Mouse (Mus musculus) c-Kit-negative CD71-positive TER-119-positive erythroid progenitor cells, embryonic 14.5 days (primary cell): ENCODE results near the gene Rnf44.

Experiments
- DNase-seq: peaks from one replicate; pipeline ENCODE4 v3.0.0-alpha.2; 2013; ENCODE audit warnings: low read depth, low spot score

Rnf44 gene

GRCm38 (mm10) chr13:54693558-54694347, at the start of gene Rnf44:
Rnf44 (minus strand) TSS chr13:54693907.
- peak; percentile 96 for DNase-seq

- no peak for DNase-seq
These were observed 44.5 kb upstream of the Rnf44 start for GRCm38 (mm10) chr13:54738213-54738601.

GRCm38 (mm10) chr13:54737488-54738212, 43.9 kb upstream of the Rnf44 start:
- no peak for DNase-seq

GRCm38 (mm10) chr13:54736931-54737330, 43.2 kb upstream of the Rnf44 start:
- DNase-seq = no peak

GRCm38 (mm10) chr13:54726131-54726530, 32.4 kb upstream of the Rnf44 start:
- no peak for DNase-seq

- DNase-seq = no peak
These were observed 29.4 kb upstream of the Rnf44 start for GRCm38 (mm10) chr13:54723143-54723542.

GRCm38 (mm10) chr13:54716916-54717315, 23.2 kb upstream of the Rnf44 start:
- DNase-seq = peak; percentile 15

- no peak for DNase-seq
These were observed 21.3 kb upstream of the Rnf44 start for GRCm38 (mm10) chr13:54714996-54715395.

- no peak for DNase-seq
These were observed 20.7 kb upstream of the Rnf44 start for GRCm38 (mm10) chr13:54714393-54714792.

GRCm38 (mm10) chr13:54710866-54711265, 17.2 kb upstream of the Rnf44 start:
- DNase-seq = no peak

- DNase-seq = no peak
These were observed 11.2 kb upstream of the Rnf44 start for GRCm38 (mm10) chr13:54704890-54705289.

- no peak for DNase-seq
These were observed 8.8 kb upstream of the Rnf44 start for GRCm38 (mm10) chr13:54702507-54702906.

- DNase-seq = no peak
These were observed 7.5 kb upstream of the Rnf44 start, which contains the start of gene Cdhr2 for GRCm38 (mm10) chr13:54701243-54701642. Cdhr2 (plus strand) TSS chr13:54701461.

GRCm38 (mm10) chr13:54695479-54696230, 1.9 kb upstream of the Rnf44 start:
- DNase-seq = no peak

GRCm38 (mm10) chr13:54694348-54695060, 797 bp upstream of the Rnf44 start:
- DNase-seq = no peak

- DNase-seq = peak; percentile 34
These were observed 773 bp downstream of the Rnf44 start for GRCm38 (mm10) chr13:54692711-54693557.

- no peak for DNase-seq
These were observed 2.0 kb downstream of the Rnf44 start for GRCm38 (mm10) chr13:54691737-54692136.

- DNase-seq = no peak
These were observed 3.5 kb downstream of the Rnf44 start for GRCm38 (mm10) chr13:54690151-54690740.

- DNase-seq = peak; percentile 91
These were observed 5.9 kb downstream of the Rnf44 start for GRCm38 (mm10) chr13:54687575-54688424.
